Mouse (Mus musculus): ENCODE data around the gene Ccdc9b.

DNA sequence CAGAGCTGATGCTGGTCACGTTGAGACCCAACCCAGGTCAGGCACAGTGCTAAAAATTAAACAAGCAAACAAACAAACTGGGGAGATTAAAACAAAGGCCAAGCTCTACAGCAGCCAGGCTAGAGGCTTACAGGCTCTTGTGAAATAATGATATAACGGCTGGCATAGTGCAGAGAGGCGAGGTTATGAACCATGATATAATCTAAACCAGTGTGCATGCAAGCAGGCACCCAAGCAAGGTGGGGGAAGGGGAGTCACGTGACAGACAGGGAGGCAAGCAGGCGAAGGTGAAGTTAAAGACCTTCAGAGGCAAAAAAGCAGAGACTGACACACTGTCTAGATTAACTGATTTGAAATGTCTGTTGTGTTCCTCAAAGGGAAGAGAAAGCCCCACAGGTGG lies 20.6 kb upstream of the Ccdc9b start:
- TF ChIP-seq POLR2A (IDR thresholded peaks at IDR 0.05; ENCODE audit: extremely low read depth, insufficient read depth, low read length) = no peak
- TF ChIP-seq CTCF (IDR thresholded peaks at IDR 0.05; ENCODE audit: extremely low read depth, insufficient read depth, low read length) = no peak

Data from cortical plate, adult 2 months (tissue).